Comparison of ENCODE assay signal across 8 mouse cellular contexts in the genomic region with DNA sequence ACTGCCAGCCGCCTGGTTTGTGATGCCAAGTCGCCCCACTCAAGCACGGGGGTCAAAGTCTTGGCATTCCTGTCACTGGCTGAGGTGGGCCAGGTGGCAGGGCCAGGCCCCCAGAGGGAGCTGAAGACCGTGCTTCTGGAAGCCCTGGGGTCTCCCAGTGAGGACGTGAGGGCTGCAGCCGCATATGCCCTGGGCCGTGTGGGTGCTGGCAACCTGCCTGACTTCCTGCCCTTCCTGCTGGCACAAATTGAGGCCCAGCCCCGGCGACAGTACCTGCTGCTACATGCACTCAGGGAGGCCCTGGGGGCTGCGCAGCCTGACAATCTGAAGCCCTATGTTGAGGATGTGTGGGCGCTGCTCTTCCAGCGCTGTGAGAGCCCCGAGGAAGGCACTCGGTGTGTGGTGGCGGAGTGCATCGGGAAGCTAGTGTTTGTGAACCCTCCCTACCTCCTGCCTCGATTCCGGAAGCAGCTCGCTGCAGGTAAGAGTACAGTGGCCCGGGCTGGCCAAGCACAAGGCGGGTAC.
DNase-seq lines count a peak whose midpoint lies in the region.

No protein-coding gene starts in this region.

- peak; percentile 82 for DNase-seq in cerebellum, adult 9-11 months
- no peak for DNase-seq in cerebellum, adult 11 months
- peak; percentile 60 for DNase-seq in kidney, adult 11 months
- DNase-seq in kidney, adult 9 months, result no peak
- peak; percentile 45 for DNase-seq in MN1 (ENCODE audit: low spot score)
- DNase-seq in kidney, postnatal 10 days, result peak; percentile 66
- no peak for DNase-seq in c-Kit-positive CD71-positive TER-119-positive erythroid progenitor cells, embryonic 14.5 days (ENCODE audit: low spot score)
- no peak for DNase-seq in frontal cortex, postnatal 25 days (ENCODE audit: low spot score in 2 of 2)

Comparison
In these comparisons a context has a peak if more than half of its experiments do, and no peak if none do; other contexts are left out.
1. DNase-seq: peak in cerebellum, adult 9-11 months (single experiment), kidney, adult 11 months (single experiment), MN1 (single experiment) and kidney, postnatal 10 days (single experiment); none in cerebellum, adult 11 months (single experiment), kidney, adult 9 months (single experiment), c-Kit-positive CD71-positive TER-119-positive erythroid progenitor cells, embryonic 14.5 days (single experiment) and frontal cortex, postnatal 25 days (0 of 2).